Mouse (Mus musculus) midbrain, embryonic 10.5 days (tissue): ENCODE measurements at regions not wholly inside any gene's neighbourhood (a gene's known extent, or its start where the extent isn't known, plus 50 kb on each side); places are given as distances from the start of the nearest gene placed in this dataset.

Experiments
- DNase-seq: peaks from one replicate; pipeline ENCODE4 v3.0.0-alpha.2; 2017; ENCODE audit warnings: low spot score
- H3K27ac ChIP-seq: fragments of 300-500 bp; sonication (generic); replicated peaks from 2 replicates; pipeline ENCODE4 v1.5.1; 2016; ENCODE audit warnings: mild to moderate bottlenecking
- H3K27me3 ChIP-seq: fragments of 300-500 bp; sonication (generic); 2 replicates; pipeline ENCODE4 v1.6.1; 2016; ENCODE audit warnings: low read depth, mild to moderate bottlenecking; ENCODE audit not compliant: poor library complexity, severe bottlenecking
- H3K36me3 ChIP-seq: fragments of 300-500 bp; sonication (generic); 2 replicates; pipeline ENCODE4 v1.6.1; 2016; ENCODE audit warnings: mild to moderate bottlenecking, moderate library complexity
- H3K4me1 ChIP-seq: fragments of 300-500 bp; sonication (generic); 2 replicates; pipeline ENCODE4 v1.6.1; 2016
- H3K4me3 ChIP-seq: fragments of 300-500 bp; sonication (generic); 2 replicates; pipeline ENCODE4 v1.5.1; 2016; ENCODE audit warnings: mild to moderate bottlenecking, moderate library complexity
- H3K9me3 ChIP-seq: fragments of 300-500 bp; sonication (generic); replicated peaks from 2 replicates; pipeline ENCODE4 v1.6.1; 2016; ENCODE audit warnings: mild to moderate bottlenecking
- whole genome bisulfite sequencing: fragments of 180-500 bp; shearing (Covaris S2); methylation state at CpG from one replicate; pipeline ENCODE4 v1.1.7; 2016; 5-methylcytosine and 5-hydroxymethylcytosine counted together

DNA sequence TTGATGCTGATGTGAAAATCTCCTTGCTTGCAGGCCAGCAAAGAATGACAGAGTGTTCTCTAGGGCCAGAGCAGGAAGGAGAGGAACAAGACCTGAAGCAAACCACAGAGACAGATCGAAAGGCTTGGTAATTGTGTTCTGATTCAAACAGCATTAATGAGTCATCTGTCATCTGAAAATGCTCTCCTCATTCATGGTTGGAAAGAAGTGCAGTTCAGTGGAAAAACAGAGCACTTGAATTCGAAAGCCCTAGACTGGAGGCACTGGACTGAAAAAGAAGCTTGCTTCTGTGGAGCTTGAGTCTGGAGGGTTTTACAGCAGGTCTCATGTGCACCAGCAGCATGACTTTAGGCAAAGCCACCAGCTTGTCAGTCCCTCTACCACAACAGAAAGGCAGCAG is 374.3 kb upstream of the B430305J03Rik start:
- H3K9me3 ChIP-seq: no peaks in the 10 kb centered on the region
- no peaks in the 10 kb centered on the region for H3K27me3 ChIP-seq
- H3K4me1 ChIP-seq: peaks cover 4% of the 10 kb centered on the region; the same call in 1 of the 2 replicates
- H3K4me3 ChIP-seq: no peak overlapping the region
- H3K27ac ChIP-seq: no peak overlapping the region
- no peaks in the 10 kb centered on the region for H3K36me3 ChIP-seq
- 72% methylated on average over 2 of the region's 2 CpGs for WGBS
- DNase-seq: no peak

DNA sequence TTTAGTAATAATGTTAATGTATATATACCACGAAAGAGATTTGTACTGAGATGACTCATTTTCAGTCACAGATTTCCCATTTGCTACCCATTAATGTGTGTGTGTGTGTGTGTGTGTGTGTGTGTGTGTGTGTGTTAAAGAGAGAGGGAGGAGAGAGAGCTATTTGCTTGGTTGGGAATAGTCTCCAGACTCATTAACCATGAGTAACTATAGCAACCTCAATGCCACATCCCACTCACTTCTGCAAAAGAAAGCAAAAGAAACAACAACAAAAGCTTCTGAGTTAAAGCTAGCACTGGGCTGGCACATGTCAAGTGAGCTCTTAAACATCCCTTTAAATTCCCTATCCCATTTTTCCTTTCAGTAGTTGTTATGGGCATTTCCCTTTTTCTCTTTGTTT is 372.8 kb upstream of the B430305J03Rik start:
- H3K27me3 ChIP-seq: no peaks in the 10 kb centered on the region
- H3K4me1 ChIP-seq: peaks cover 4% of the 10 kb centered on the region; the same call in 1 of the 2 replicates
- no peaks in the 10 kb centered on the region for H3K36me3 ChIP-seq
- H3K27ac ChIP-seq: no peak overlapping the region
- no peaks in the 10 kb centered on the region for H3K9me3 ChIP-seq
- H3K4me3 ChIP-seq: no peak overlapping the region
- 78% methylated on average over 1 of the region's 1 CpGs for WGBS
- no peak for DNase-seq

DNA sequence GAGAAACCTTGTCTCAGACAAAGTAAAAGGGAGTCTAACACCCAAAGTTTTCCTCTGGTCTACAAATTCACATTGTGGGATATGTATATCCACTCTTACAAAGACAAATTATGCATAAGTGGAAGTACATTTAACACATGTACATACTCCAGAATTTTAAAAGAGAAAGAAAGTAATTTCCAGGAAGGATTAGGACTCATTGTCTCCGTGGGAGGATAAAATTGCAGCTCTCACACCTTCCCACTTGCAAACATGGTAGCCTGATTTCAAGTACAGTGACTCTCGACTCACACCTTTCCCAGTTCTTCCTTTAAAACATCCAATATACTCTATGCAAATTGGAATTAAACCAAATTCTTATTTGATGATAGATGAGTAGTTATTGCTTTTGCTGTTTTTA is 351.0 kb upstream of the B430305J03Rik start:
- no peak overlapping the region for H3K27ac ChIP-seq
- H3K27me3 ChIP-seq: no peaks in the 10 kb centered on the region
- H3K4me3 ChIP-seq: no peak overlapping the region
- no peaks in the 10 kb centered on the region for H3K36me3 ChIP-seq
- no peak for DNase-seq
- no peaks in the 10 kb centered on the region for H3K9me3 ChIP-seq
- WGBS: 83% methylated on average over 2 of the region's 2 CpGs
- no peaks in the 10 kb centered on the region for H3K4me1 ChIP-seq

DNA sequence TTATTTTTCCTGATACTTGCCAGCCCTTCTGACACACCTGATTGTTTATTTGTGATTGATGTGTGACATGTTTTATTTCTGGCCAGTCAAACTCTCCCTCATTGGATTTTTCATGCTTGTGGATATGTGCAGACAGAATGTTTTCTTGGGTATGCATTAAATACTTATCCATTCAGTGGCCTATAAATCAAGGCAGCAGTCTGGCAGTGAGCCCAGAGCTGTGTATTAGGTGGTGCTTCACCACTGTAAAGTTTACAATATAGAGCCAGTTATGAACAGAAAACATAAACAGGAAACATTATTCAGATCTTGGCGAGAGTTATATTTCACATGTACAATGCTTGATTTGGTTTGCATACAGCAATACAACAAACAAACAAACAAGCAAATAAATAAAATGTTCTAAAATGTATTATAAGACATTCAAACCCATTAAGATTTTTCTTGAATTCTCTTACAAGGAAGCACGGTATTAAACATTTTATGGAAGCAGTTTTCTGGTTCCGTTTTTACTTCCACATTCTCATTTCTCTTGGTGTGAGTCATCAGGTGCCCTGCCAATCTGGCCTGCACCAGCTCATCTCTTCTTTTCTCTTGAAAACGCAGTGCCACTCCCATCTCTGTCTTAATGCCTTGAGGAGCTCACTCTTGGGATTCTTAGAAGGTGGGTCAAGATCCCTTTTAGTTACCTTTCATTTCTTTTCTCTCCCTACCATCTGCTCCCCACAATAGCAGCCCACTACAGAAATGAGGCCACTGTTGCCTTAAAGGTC is 322.4 kb upstream of the B430305J03Rik start:
- Histone ChIP-seq H3K4me3 (no peak overlapping the region), H3K36me3 (no peaks in the 10 kb centered on the region), H3K4me1 (no peaks in the 10 kb centered on the region), H3K27ac (no peak overlapping the region), H3K9me3 (no peaks in the 10 kb centered on the region), H3K27me3 (no peaks in the 10 kb centered on the region)
- DNase-seq: no peak
- WGBS: 84% methylated on average over 4 of the region's 4 CpGs

DNA sequence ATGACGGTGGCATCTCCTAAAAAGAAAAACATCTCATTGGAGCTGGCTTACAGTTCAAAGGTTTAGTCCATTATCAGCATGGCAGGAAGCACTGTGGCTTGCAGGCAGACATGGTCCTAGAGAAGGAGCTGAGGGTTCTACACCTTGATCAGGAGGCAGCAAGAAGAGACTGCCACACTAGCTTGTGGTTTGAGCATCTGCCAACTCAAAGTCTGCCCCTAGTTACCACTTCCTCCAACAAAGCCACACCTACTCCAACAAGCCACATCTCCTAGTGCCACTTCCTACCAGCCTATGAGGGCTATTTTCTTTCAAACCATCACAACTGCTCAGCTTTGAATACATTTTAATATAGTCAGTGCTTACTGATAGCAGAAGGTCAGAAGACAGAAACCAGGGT is 305.1 kb upstream of the B430305J03Rik start:
- DNase-seq: no peak
- H3K27ac ChIP-seq: no peak overlapping the region
- 88% methylated on average over 1 of the region's 1 CpGs for WGBS
- H3K27me3 ChIP-seq: no peaks in the 10 kb centered on the region
- H3K4me3 ChIP-seq: no peak overlapping the region
- H3K9me3 ChIP-seq: no peaks in the 10 kb centered on the region
- no peaks in the 10 kb centered on the region for H3K4me1 ChIP-seq
- H3K36me3 ChIP-seq: no peaks in the 10 kb centered on the region

- Histone ChIP-seq H3K27me3 (no peaks in the 10 kb centered on the region), H3K9me3 (no peaks in the 10 kb centered on the region), H3K4me3 (no peak overlapping the region), H3K36me3 (no peaks in the 10 kb centered on the region), H3K4me1 (no peaks in the 10 kb centered on the region), H3K27ac (no peak overlapping the region)
- 82% methylated on average over 2 of the region's 2 CpGs for WGBS
- DNase-seq: no peak
Measured at GRCm38 (mm10) chr3:61656143-61656542, 290.4 kb upstream of the B430305J03Rik start.

DNA sequence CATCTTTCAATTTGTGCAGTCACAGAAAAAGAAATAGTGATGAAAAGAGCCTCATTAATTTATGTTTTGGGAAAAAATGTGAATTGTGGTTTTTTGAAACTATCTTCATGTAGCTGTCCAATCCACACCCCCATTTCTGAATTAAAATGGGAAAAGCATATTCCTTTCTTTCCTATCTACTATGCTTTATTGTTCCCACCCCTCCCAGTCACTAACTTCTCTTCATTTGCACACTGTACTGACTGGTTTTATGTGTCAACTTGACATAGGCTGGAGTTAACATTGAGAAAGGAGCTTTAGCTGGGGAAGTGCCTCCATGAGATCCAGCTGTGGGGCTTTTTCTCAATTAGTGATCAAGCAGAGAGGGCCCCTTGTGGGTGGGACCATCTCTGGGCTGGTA is 262.8 kb upstream of the B430305J03Rik start:
- DNase-seq: no peak
- H3K36me3 ChIP-seq: no peaks in the 10 kb centered on the region
- H3K4me1 ChIP-seq: peaks cover 6% of the 10 kb centered on the region; the same call in 1 of the 2 replicates
- no peak overlapping the region for H3K4me3 ChIP-seq
- H3K27me3 ChIP-seq: no peaks in the 10 kb centered on the region
- H3K27ac ChIP-seq: no peak overlapping the region
- H3K9me3 ChIP-seq: no peaks in the 10 kb centered on the region

DNA sequence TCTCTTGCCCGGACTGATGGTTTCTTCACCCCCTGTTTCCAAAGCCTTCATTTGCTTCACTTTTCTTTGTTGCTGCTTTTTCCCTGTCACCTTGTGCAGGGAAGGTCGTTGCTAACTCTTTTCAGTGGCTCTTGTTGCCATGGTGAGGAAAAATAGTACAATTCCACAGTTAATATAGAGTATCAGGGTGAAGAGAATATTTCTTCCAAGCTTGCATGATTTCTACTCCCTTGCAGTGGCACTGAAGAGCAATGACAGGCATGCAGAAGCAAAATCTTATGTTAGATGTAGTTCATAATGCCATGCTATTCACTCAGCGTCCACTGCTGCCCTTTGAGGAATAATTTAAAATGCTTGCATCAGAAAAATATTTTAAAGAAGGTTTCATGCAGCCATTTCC is 262.3 kb upstream of the B430305J03Rik start:
- no peaks in the 10 kb centered on the region for H3K9me3 ChIP-seq
- WGBS: 71% methylated on average over 3 of the region's 3 CpGs
- no peaks in the 10 kb centered on the region for H3K27me3 ChIP-seq
- no peaks in the 10 kb centered on the region for H3K36me3 ChIP-seq
- H3K27ac ChIP-seq: no peak overlapping the region
- peaks cover 6% of the 10 kb centered on the region; the same call in 1 of the 2 replicates for H3K4me1 ChIP-seq
- DNase-seq: no peak
- no peak overlapping the region for H3K4me3 ChIP-seq

GRCm38 (mm10) chr3:61623954-61624487 is 258.3 kb upstream of the B430305J03Rik start:
- no peak overlapping the region for H3K4me3 ChIP-seq
- no peaks in the 10 kb centered on the region for H3K9me3 ChIP-seq
- H3K27me3 ChIP-seq: no peaks in the 10 kb centered on the region
- H3K27ac ChIP-seq: no peak overlapping the region
- H3K4me1 ChIP-seq: peaks cover 6% of the 10 kb centered on the region; the same call in 1 of the 2 replicates
- H3K36me3 ChIP-seq: no peaks in the 10 kb centered on the region
- DNase-seq: no peak
- 62% methylated on average over 4 of the region's 4 CpGs for WGBS

DNA sequence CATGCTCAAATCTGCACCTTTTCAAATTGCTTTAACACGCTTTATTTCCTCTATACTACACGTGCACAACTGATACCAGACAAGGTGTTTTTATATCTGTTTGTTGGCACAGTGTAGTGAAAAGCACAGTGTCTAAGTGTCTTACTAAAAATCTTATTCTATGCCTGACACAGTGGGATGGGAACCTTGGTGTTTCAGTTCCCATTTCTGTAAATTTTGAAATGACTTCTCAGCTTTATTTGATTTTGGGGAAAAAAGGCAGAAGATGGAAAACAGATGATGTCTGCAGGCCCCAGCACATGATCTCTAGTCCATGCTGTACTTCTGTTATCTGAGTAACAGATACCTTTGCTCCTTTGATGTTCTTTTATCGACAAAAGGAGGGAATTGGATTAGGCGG is 239.7 kb upstream of the B430305J03Rik start:
- H3K4me3 ChIP-seq: no peak overlapping the region
- H3K27me3 ChIP-seq: no peaks in the 10 kb centered on the region
- H3K4me1 ChIP-seq: no peaks in the 10 kb centered on the region
- no peaks in the 10 kb centered on the region for H3K9me3 ChIP-seq
- WGBS: 89% methylated on average over 4 of the region's 4 CpGs
- no peaks in the 10 kb centered on the region for H3K36me3 ChIP-seq
- DNase-seq: no peak
- H3K27ac ChIP-seq: no peak overlapping the region

GRCm38 (mm10) chr3:61602891-61603290 is 237.1 kb upstream of the B430305J03Rik start:
- Histone ChIP-seq H3K4me3 (no peak overlapping the region), H3K27me3 (no peaks in the 10 kb centered on the region), H3K27ac (no peak overlapping the region), H3K4me1 (no peaks in the 10 kb centered on the region), H3K36me3 (no peaks in the 10 kb centered on the region), H3K9me3 (no peaks in the 10 kb centered on the region)
- WGBS: 89% methylated on average over 2 of the region's 2 CpGs
- DNase-seq: no peak

- DNase-seq: no peak
- Histone ChIP-seq H3K4me3 (no peak overlapping the region), H3K9me3 (no peaks in the 10 kb centered on the region), H3K27ac (no peak overlapping the region), H3K36me3 (no peaks in the 10 kb centered on the region), H3K4me1 (no peaks in the 10 kb centered on the region), H3K27me3 (no peaks in the 10 kb centered on the region)
Measured at GRCm38 (mm10) chr3:61595574-61595973, 229.8 kb upstream of the B430305J03Rik start.

GRCm38 (mm10) chr3:61592342-61592741 is 226.6 kb upstream of the B430305J03Rik start:
- H3K4me3 ChIP-seq: no peak overlapping the region
- no peaks in the 10 kb centered on the region for H3K27me3 ChIP-seq
- no peaks in the 10 kb centered on the region for H3K9me3 ChIP-seq
- H3K27ac ChIP-seq: no peak overlapping the region
- no peak for DNase-seq
- H3K36me3 ChIP-seq: no peaks in the 10 kb centered on the region
- H3K4me1 ChIP-seq: no peaks in the 10 kb centered on the region
- 86% methylated on average over 2 of the region's 2 CpGs for WGBS
